Mouse (Mus musculus): Measurements from ENCODE around the gene Dnajb5. TPM values are rescaled to one million over a fixed set of nuclear protein-coding genes. Genes with fewer than 3 reads are reported as not detected.

Gene Dnajb5
- 1.9 and 5.4 TPM in 2 replicates for polyA plus RNA-seq (2012)

DNA sequence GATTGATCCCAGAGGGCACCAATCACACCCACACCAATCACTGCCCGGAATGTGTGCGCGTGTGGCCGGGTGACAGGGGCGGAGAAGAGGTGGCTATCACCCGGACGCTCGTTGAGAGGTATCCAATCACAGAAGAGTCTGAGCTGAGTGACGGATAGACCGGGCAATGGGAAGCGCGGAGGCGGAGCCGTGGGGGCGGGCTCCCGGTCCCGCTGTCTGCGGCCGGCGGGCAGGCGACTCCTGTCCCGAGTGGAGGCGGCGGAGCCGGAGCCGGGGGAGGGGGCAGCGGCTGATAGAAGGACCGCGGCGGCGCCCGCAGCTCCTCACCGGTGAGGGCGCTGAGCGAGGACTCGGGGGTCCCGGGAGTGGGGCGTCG lies at the start of gene Dnajb5:
TSS of gene Dnajb5 (plus strand) at position 139 of the 376 bp plus-strand sequence.

DNA sequence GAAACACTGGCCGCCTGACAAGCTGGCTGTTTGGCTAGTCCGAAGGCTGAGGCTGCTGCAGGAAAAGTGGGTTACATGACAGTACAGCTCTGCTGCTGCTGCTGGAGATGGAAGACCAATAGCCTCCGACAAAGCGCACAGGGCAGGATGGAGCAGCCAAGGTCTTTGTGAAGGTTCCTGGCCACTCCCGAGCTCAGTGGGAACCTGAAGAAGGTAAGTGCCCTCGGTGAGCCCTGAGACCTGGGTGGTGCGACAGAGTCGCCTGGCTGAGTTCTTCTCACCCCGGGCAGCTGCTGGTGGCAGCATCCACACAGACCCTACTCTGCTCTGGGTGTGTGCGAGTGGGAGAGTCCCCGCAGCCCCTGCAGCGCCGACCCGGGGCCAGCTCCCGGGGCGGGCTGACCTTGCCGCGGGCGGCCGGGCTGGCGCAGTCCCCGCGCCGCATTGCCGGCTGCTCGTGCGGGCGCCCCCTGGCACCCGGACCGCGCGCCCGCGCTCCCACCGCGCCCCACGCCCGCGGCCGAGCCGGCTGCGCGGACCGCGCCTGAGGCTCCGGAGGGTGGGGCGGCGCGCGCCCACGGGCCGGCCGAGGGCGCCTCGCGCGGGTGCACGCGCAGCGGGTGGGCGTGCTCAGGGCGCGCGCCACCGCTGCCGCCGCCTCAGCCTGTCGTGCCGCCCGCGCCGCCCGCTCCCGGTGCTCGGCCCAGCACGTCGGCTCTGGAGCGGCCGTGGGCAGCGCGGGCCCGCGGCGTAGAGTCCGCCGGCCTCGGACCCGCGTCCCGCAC lies 32.8 kb upstream of the Dnajb5 start, which contains the start of gene Phf24:
TSS of gene Phf24 (plus strand) at position 44 of the 785 bp plus-strand sequence.

DNA sequence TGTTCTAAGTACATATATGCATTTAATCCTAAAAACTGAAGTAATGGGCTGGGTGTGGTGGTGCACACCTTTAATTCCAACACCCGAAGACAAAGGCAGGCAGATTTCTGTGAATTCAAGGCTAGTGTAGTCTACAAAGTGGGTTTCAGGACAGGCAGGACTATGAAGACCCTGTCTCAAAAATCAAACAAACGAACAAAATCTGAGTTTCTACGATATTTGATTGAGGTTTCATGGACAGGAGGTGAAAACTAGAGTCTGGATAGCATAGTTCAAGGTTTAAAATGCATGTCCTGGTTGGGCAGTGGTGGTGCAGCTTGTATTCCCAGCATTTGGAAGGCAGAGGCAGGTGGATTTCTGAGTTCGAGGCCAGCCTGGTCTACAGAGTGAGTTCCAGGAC lies 19.7 kb downstream of the Dnajb5 start, which contains the start of gene 1700022I11Rik:
TSS of gene 1700022I11Rik (plus strand) at position 301 of the 400 bp plus-strand sequence.

DNA sequence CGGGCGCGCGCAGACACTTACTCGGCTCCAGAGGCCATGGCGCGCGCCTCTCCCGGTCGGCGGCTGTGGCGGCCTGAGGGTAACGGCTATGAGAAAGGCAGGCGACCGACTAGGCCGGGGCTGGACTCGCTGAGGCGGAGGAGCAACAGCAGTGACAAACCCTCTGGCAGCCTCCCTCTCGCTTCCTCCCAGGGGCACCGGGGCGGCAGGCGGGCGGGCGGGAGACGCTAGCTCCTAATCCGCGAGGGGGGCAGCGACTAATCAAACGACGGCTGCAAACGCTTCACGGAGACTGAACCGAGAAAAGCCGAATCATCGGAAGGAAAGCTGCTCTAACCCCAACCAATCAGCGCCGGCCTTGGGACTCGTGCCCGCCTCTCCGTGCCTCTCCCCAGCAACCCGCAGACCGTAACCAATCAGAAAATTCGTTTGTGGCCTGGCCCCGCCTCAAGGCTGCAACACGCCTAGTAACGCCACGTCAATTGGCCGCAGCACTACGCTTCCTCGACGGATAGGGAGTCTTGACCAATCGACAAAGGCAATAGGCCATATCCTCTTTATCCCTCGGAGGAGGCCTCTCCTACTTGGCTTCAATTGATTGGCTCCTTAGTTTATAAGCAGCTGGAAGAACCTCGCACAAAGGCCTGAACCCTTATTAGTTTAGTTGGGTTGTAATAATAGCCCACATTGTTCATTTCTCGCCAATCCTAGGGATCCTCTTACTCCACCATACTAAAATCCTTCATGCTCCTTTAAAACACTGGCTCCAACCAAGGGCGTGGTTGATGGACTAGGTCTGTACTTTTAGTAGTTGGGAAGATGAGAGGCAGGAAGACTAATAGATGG lies 50.8 kb downstream of the Dnajb5 start, which contains the start of gene Vcp:
TSS of gene Vcp (minus strand) at position 367 of the 846 bp plus-strand sequence.

Other genes with a start within 250 kb of the Dnajb5 start
- gene 4930578G10Rik, start 214.3 kb upstream of the Dnajb5 start, polyA plus RNA-seq (2012) = not detected in 2 replicates
- not detected in 2 replicates for gene Ccl19, start 193.2 kb upstream of the Dnajb5 start, polyA plus RNA-seq (2012)
- gene Ccl21a, start 175.8 kb upstream of the Dnajb5 start, polyA plus RNA-seq (2012) = not detected in 2 replicates
- gene Fam205a1, start 95.9 kb upstream of the Dnajb5 start, polyA plus RNA-seq (2012) = 0.05 TPM in 1 of 2 replicates, not detected in the other
- not detected in 2 replicates for gene Gm12394, start 93.0 kb upstream of the Dnajb5 start, polyA plus RNA-seq (2012)
- gene Fam205c, start 75.6 kb upstream of the Dnajb5 start, polyA plus RNA-seq (2012) = not detected in 2 replicates
- gene Phf24, start 33.2 kb upstream of the Dnajb5 start, polyA plus RNA-seq (2012) = 0.01 and 0.08 TPM in 2 replicates
- gene 1700022I11Rik, start 19.8 kb downstream of the Dnajb5 start, polyA plus RNA-seq (2012) = not detected in 2 replicates
- gene Vcp, start 50.7 kb downstream of the Dnajb5 start, polyA plus RNA-seq (2012) = 222 and 226 TPM in 2 replicates
- gene Fancg, start 60.7 kb downstream of the Dnajb5 start, polyA plus RNA-seq (2012) = 10.7 and 13.4 TPM in 2 replicates
- 9.6 and 10.6 TPM in 2 replicates for gene Pigo, start 76.0 kb downstream of the Dnajb5 start, polyA plus RNA-seq (2012)
- 92.9 and 113 TPM in 2 replicates for gene Stoml2, start 81.9 kb downstream of the Dnajb5 start, polyA plus RNA-seq (2012)
- 16.0 and 16.6 TPM in 2 replicates for gene Fam214b, start 96.4 kb downstream of the Dnajb5 start, polyA plus RNA-seq (2012)
- gene Unc13b, start 109.1 kb downstream of the Dnajb5 start, polyA plus RNA-seq (2012) = 0.33 and 0.75 TPM in 2 replicates

Measured in megakaryocyte-erythroid progenitor cell, adult 5 weeks (primary cell).